In genomic region chr4:134534124-134534886, GRCm38 (mm10) we compare ENCODE assay signal across 7 mouse cellular contexts. TPM values are rescaled to one million over a fixed set of nuclear protein-coding genes. Genes with fewer than 3 reads are reported as not detected.
DNase-seq lines count a peak whose midpoint lies in the region; ATAC-seq and TF ChIP-seq lines count a peak whose summit lies in the region.

No protein-coding gene starts in this region.

- under 1% methylated on average over 48 of the region's 57 CpGs for WGBS in heart, postnatal 0 days
- WGBS in macrophage (ENCODE audit: missing documents) = under 1% methylated on average over 53 of the region's 57 CpGs

- no peak for TF ChIP-seq CTCF in heart, postnatal 0 days (IDR thresholded peaks at IDR 0.05; ENCODE audit: low read depth)

- TF ChIP-seq EP300 in heart, postnatal 0 days (IDR thresholded peaks at IDR 0.05; ENCODE audit: low read depth) = no peak

- in situ Hi-C loops in ES-E14 (cut with MboI; ENCODE audit: low sequenced_read_pairs in 2 of 2, unreplicated experiment in 2 of 2) = no loop called here

- peak overlapping the region; percentile 93 for H3K4me2 ChIP-seq in heart, postnatal 0 days (ENCODE audit: low read depth, low read length)

- H3K27ac ChIP-seq in ES-E14 (ENCODE audit: insufficient read depth, low read depth, low read length, poor library complexity, severe bottlenecking) = peak overlapping the region; percentile 29; the same call in 1 of the 2 replicates
- H3K27ac ChIP-seq in heart, postnatal 0 days (ENCODE audit: low read depth) = peak overlapping the region; percentile 98
- H3K27ac ChIP-seq in macrophage = peak overlapping the region; percentile 45

- peak; percentile 77 for ATAC-seq in erythroid progenitor cell, adult 5-6 weeks (replicated peaks; ENCODE audit: low FRiP score, poor library complexity, severe bottlenecking)
- ATAC-seq in heart, postnatal 0 days (ENCODE audit: insufficient read depth, low read depth) = peak; percentile 12

- H3K79me2 ChIP-seq in macrophage (ENCODE audit: inconsistent target) = peaks cover 18% of the 10 kb centered on the region; the same call in 1 of the 2 replicates

- H3K4me1 ChIP-seq in ES-E14 (ENCODE audit: control insufficient read depth in 2 of 2, insufficient read depth in 2 of 2, low read length in 2 of 2, poor library complexity in 1 of 2) = peaks cover 4 to 5% of the 10 kb centered on the region in 2 experiments; a peak in 3 of 4 replicates
- H3K4me1 ChIP-seq in heart, postnatal 0 days (ENCODE audit: control insufficient read depth, insufficient read depth) = peaks cover 25% of the 10 kb centered on the region

- H3K9me3 ChIP-seq in ES-E14 (ENCODE audit: control insufficient read depth, insufficient read depth, low read depth, low read length) = no peaks in the 10 kb centered on the region
- H3K9me3 ChIP-seq in heart, postnatal 0 days (replicated peaks; ENCODE audit: control insufficient read depth, low read length) = no peaks in the 10 kb centered on the region

- H3K36me3 ChIP-seq in ES-E14 (ENCODE audit: control insufficient read depth, insufficient read depth, low read length, poor library complexity, severe bottlenecking) (peaks cover 10% of the 10 kb centered on the region), macrophage (ENCODE audit: inconsistent target) (peaks cover 29% of the 10 kb centered on the region)
- peaks cover 29% of the 10 kb centered on the region for H3K36me3 ChIP-seq in heart, postnatal 0 days (replicated peaks; ENCODE audit: control insufficient read depth, insufficient read depth, low read length)

- peak; percentile 30 for DNase-seq in ES-E14 (ENCODE audit: low read depth, low spot score)
- peak; percentile 81 for DNase-seq in adrenal gland, postnatal 25 days
- DNase-seq in heart, postnatal 0 days (ENCODE audit: low spot score) = peak; percentile 58
- DNase-seq in kidney, postnatal 36 days = peak; percentile 80 to 92
- DNase-seq in right cerebral cortex, postnatal 4 days = peak; percentile 57

- H3K9ac ChIP-seq in ES-E14 (ENCODE audit: insufficient read depth, low read depth, low read length, poor library complexity, severe bottlenecking) = peak overlapping the region; percentile 87
- H3K9ac ChIP-seq in heart, postnatal 0 days (replicated peaks; ENCODE audit: low read depth, low read length) = peak overlapping the region; percentile 91

- H3K4me3 ChIP-seq in ES-E14 (ENCODE audit: insufficient read depth in 1 of 2, low read depth in 1 of 2, low read length in 2 of 2, poor library complexity in 1 of 2, severe bottlenecking in 1 of 2) (peak overlapping the region; percentile 75 to 84), macrophage (ENCODE audit: inconsistent target) (peak overlapping the region; percentile 51)
- H3K4me3 ChIP-seq in heart, postnatal 0 days (ENCODE audit: low read depth, low read length) = peak overlapping the region; percentile 94

- H3K27me3 ChIP-seq in heart, postnatal 0 days (ENCODE audit: control insufficient read depth, insufficient read depth, low read length) = no peaks in the 10 kb centered on the region

TF ChIP-seq in ES-E14, 5 proteins besides CTCF, POLR2A, EP300 and RAD21:
- TF ChIP-seq HCFC1 (IDR thresholded peaks at IDR 0.05; ENCODE audit: borderline replicate concordance, insufficient read depth, low read length) (no peak), ZNF384 (IDR thresholded peaks at IDR 0.05; ENCODE audit: low read depth, low read length) (no peak), ZC3H11A (IDR thresholded peaks at IDR 0.05; ENCODE audit: borderline replicate concordance, low read depth, low read length) (no peak)
TF ChIP-seq in ES-E14: peak in this region for 0.

RNA-seq across cellular contexts. Expression of gene Mtfr1l, which starts 0.9 kb away (rescaled TPM):
- total RNA-seq in ES-E14 (2012; rRNA removed) = 38.2 and 43.7 TPM in 2 replicates
- 118 and 130 TPM in 2 replicates for total RNA-seq in adrenal gland, postnatal 25 days (2021)
- total RNA-seq in erythroid progenitor cell, adult 5-6 weeks (2015; ENCODE audit: low replicate concordance) = 19.5 and 22.6 TPM in 2 replicates
- total RNA-seq in erythroid progenitor cell, adult 5-6 weeks (2017; ENCODE audit: low replicate concordance) = 17.2 and 17.9 TPM in 2 replicates
- total RNA-seq in heart, postnatal 0 days (2014; rRNA removed; ENCODE audit: low replicate concordance) = 145 and 159 TPM in 2 replicates
- 191 and 207 TPM in 2 replicates for polyA plus RNA-seq in heart, postnatal 0 days (2015; fragmentation: Nextera tagmentation; extraction: Ambion mirVana)
- total RNA-seq in macrophage (2018; cell fraction: chromatin; rRNA removed) = 10 to 100 TPM; 27.3 to 92.7 (median 58.7) TPM
- 10 to 100 TPM; 46.0 to 72.3 (median 63.0) TPM for total RNA-seq in macrophage (2018; cell fraction: cytosol; rRNA removed)
- 10 to 100 TPM; 29.6 to 94.1 (median 58.5) TPM for total RNA-seq in macrophage (2018; cell fraction: nucleus; rRNA removed)
- polyA plus RNA-seq in macrophage (2018) = 45.6 to 78.8 TPM (median 65.1 TPM) in 3 replicates

RNA-seq across cellular contexts. Expression of gene Selenon, which starts 17.7 kb away (rescaled TPM):
- total RNA-seq in ES-E14 (2012; rRNA removed) = 5.1 and 8.3 TPM in 2 replicates
- 30.5 and 35.2 TPM in 2 replicates for total RNA-seq in adrenal gland, postnatal 25 days (2021)
- 7.6 and 9.6 TPM in 2 replicates for total RNA-seq in erythroid progenitor cell, adult 5-6 weeks (2015; ENCODE audit: low replicate concordance)
- 0.77 and 2.2 TPM in 2 replicates for total RNA-seq in erythroid progenitor cell, adult 5-6 weeks (2017; ENCODE audit: low replicate concordance)
- 18.2 and 30.5 TPM in 2 replicates for total RNA-seq in heart, postnatal 0 days (2014; rRNA removed; ENCODE audit: low replicate concordance)
- polyA plus RNA-seq in heart, postnatal 0 days (2015; fragmentation: Nextera tagmentation; extraction: Ambion mirVana) = 6.8 and 7.2 TPM in 2 replicates
- 10 to 100 TPM in 20 of 26 experiments, 1 to 10 TPM in 6; 5.2 to 46.0 (median 17.1) TPM for total RNA-seq in macrophage (2018; cell fraction: chromatin; rRNA removed)
- total RNA-seq in macrophage (2018; cell fraction: cytosol; rRNA removed) = 10 to 100 TPM; 20.5 to 62.6 (median 35.0) TPM
- total RNA-seq in macrophage (2018; cell fraction: nucleus; rRNA removed) = 10 to 100 TPM; 11.3 to 73.6 (median 34.3) TPM
- 33.9 to 45.7 TPM (median 42.5 TPM) in 3 replicates for polyA plus RNA-seq in macrophage (2018)

RNA-seq across cellular contexts. Expression of gene Aunip, which starts 23.5 kb away (rescaled TPM):
- 13.7 and 18.3 TPM in 2 replicates for total RNA-seq in ES-E14 (2012; rRNA removed)
- total RNA-seq in adrenal gland, postnatal 25 days (2021) = 3.4 and 4.4 TPM in 2 replicates
- 3.8 and 15.5 TPM in 2 replicates for total RNA-seq in erythroid progenitor cell, adult 5-6 weeks (2015; ENCODE audit: low replicate concordance)
- total RNA-seq in erythroid progenitor cell, adult 5-6 weeks (2017; ENCODE audit: low replicate concordance) = 16.3 and 20.5 TPM in 2 replicates
- total RNA-seq in heart, postnatal 0 days (2014; rRNA removed; ENCODE audit: low replicate concordance) = 2.7 and 3.1 TPM in 2 replicates
- polyA plus RNA-seq in heart, postnatal 0 days (2015; fragmentation: Nextera tagmentation; extraction: Ambion mirVana) = 1.8 and 2.5 TPM in 2 replicates
- total RNA-seq in macrophage (2018; cell fraction: chromatin; rRNA removed) = 1 to 10 TPM in 4 of 26 experiments, under 1 TPM in 8, not detected in 14; 0.58 to 2.0 (median 0.75) TPM
- total RNA-seq in macrophage (2018; cell fraction: cytosol; rRNA removed) = 1 to 10 TPM in 3 of 26 experiments, under 1 TPM in 23; 0.09 to 1.3 (median 0.68) TPM
- total RNA-seq in macrophage (2018; cell fraction: nucleus; rRNA removed) = 1 to 10 TPM in 5 of 26 experiments, under 1 TPM in 11, not detected in 10; 0.39 to 7.2 (median 0.76) TPM
- 0.18 to 6.2 TPM (median 1.8 TPM) in 3 replicates for polyA plus RNA-seq in macrophage (2018)

RNA-seq across cellular contexts. Expression of gene Paqr7, which starts 37.8 kb away (rescaled TPM):
- 4.8 and 6.9 TPM in 2 replicates for total RNA-seq in ES-E14 (2012; rRNA removed)
- total RNA-seq in adrenal gland, postnatal 25 days (2021) = 39.9 and 63.1 TPM in 2 replicates
- 1.7 and 3.6 TPM in 2 replicates for total RNA-seq in erythroid progenitor cell, adult 5-6 weeks (2015; ENCODE audit: low replicate concordance)
- 1.6 and 1.9 TPM in 2 replicates for total RNA-seq in erythroid progenitor cell, adult 5-6 weeks (2017; ENCODE audit: low replicate concordance)
- total RNA-seq in heart, postnatal 0 days (2014; rRNA removed; ENCODE audit: low replicate concordance) = 13.1 and 25.4 TPM in 2 replicates
- 15.4 and 18.7 TPM in 2 replicates for polyA plus RNA-seq in heart, postnatal 0 days (2015; fragmentation: Nextera tagmentation; extraction: Ambion mirVana)
- total RNA-seq in macrophage (2018; cell fraction: chromatin; rRNA removed) = 10 to 100 TPM in 6 of 26 experiments, 1 to 10 TPM in 17, under 1 TPM in 3; 0.66 to 22.0 (median 3.5) TPM
- 10 to 100 TPM; 11.1 to 34.5 (median 22.6) TPM for total RNA-seq in macrophage (2018; cell fraction: cytosol; rRNA removed)
- 10 to 100 TPM in 22 of 26 experiments, 1 to 10 TPM in 4; 1.7 to 31.3 (median 13.6) TPM for total RNA-seq in macrophage (2018; cell fraction: nucleus; rRNA removed)
- polyA plus RNA-seq in macrophage (2018) = 19.1 to 34.9 TPM (median 31.0 TPM) in 3 replicates

Comparison
In these comparisons a context has a peak if more than half of its experiments do, and no peak if none do; other contexts are left out.
1. Peak in every context shown above with its lines: DNase-seq, ATAC-seq, H3K4me3 ChIP-seq and H3K27ac ChIP-seq.
2. DNase-seq: peak in every context shown above with its lines; median percentile 86 in kidney, postnatal 36 days; 81 in adrenal gland, postnatal 25 days; 58 in heart, postnatal 0 days; 57 in right cerebral cortex, postnatal 4 days; 30 in ES-E14.
3. H3K27ac ChIP-seq: peak in every context shown above with its lines; median percentile 98 in heart, postnatal 0 days; 45 in macrophage; 29 in ES-E14.